Mouse (Mus musculus): ENCODE measurements around the gene Olfr411. TPM values are rescaled to one million over a fixed set of nuclear protein-coding genes. Genes with fewer than 3 reads are reported as not detected.

Olfr411 gene
- polyA plus RNA-seq (2012) = not detected in 2 replicates

GRCm38 (mm10) chr11:74352550-74352949 lies at the start of gene Olfr411:
Gene Olfr411, minus strand, starts transcription at chr11:74352650.
- no peaks in the 10 kb centered on the region for H3K27me3 ChIP-seq (ENCODE audit: control insufficient read depth)
- no peak for TF ChIP-seq TAL1 (IDR thresholded peaks at IDR 0.05; ENCODE audit: low read length)
- TF ChIP-seq GATA1 (IDR thresholded peaks at IDR 0.05; ENCODE audit: low read length) = no peak
- no peak within 1 kb of the TSS for H3K4me3 ChIP-seq (replicated peaks)
- no peaks in the 10 kb centered on the region for H3K9me3 ChIP-seq (ENCODE audit: control insufficient read depth, low read length)
- H3K4me1 ChIP-seq (ENCODE audit: control insufficient read depth) = no peaks in the 10 kb centered on the region
- no peaks in the 10 kb centered on the region for H3K36me3 ChIP-seq (ENCODE audit: control insufficient read depth)

DNA sequence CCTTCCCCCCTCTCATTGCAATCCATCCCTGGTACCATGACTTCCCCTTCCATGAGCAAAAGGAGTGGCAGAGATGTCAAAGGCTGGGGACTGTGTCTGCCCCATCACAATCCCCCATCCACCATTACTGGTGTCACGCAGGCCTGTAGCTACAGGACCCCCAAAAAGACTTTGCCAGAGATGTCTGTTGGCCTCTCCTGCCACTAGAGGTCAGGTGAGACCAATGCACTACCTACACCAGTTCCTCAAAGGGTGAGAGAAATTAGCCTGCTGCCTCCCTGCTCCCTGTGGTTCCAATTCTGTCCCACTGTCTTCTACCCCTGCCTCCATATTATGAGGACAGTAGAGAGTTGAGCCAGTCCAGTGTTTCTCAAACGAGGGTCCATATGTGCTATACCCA lies 49.7 kb upstream of the Olfr411 start:
- Histone ChIP-seq H3K27me3 (ENCODE audit: control insufficient read depth) (no peaks in the 10 kb centered on the region), H3K36me3 (ENCODE audit: control insufficient read depth) (no peaks in the 10 kb centered on the region; the same call in 1 of the 2 replicates), H3K9me3 (ENCODE audit: control insufficient read depth, low read length) (no peaks in the 10 kb centered on the region), H3K4me3 (replicated peaks) (no peak overlapping the region), H3K4me1 (ENCODE audit: control insufficient read depth) (no peaks in the 10 kb centered on the region)
- TF ChIP-seq GATA1 (IDR thresholded peaks at IDR 0.05; ENCODE audit: low read length) = no peak
- no peak for TF ChIP-seq TAL1 (IDR thresholded peaks at IDR 0.05; ENCODE audit: low read length)

GRCm38 (mm10) chr11:74395583-74395982 lies 43.1 kb upstream of the Olfr411 start:
- no peaks in the 10 kb centered on the region for H3K27me3 ChIP-seq (ENCODE audit: control insufficient read depth)
- H3K4me3 ChIP-seq (replicated peaks) = no peak overlapping the region
- H3K4me1 ChIP-seq (ENCODE audit: control insufficient read depth) = no peaks in the 10 kb centered on the region
- H3K36me3 ChIP-seq (ENCODE audit: control insufficient read depth) = no peaks in the 10 kb centered on the region; the same call in 1 of the 2 replicates
- no peak for TF ChIP-seq TAL1 (IDR thresholded peaks at IDR 0.05; ENCODE audit: low read length)
- no peak for TF ChIP-seq GATA1 (IDR thresholded peaks at IDR 0.05; ENCODE audit: low read length)
- no peaks in the 10 kb centered on the region for H3K9me3 ChIP-seq (ENCODE audit: control insufficient read depth, low read length)

- TF ChIP-seq GATA1 (IDR thresholded peaks at IDR 0.05; ENCODE audit: low read length) (no peak), TAL1 (IDR thresholded peaks at IDR 0.05; ENCODE audit: low read length) (no peak)
- no peak overlapping the region for H3K4me3 ChIP-seq (replicated peaks)
- no peaks in the 10 kb centered on the region for H3K9me3 ChIP-seq (ENCODE audit: control insufficient read depth, low read length)
- H3K36me3 ChIP-seq (ENCODE audit: control insufficient read depth) = no peaks in the 10 kb centered on the region; the same call in 1 of the 2 replicates
- H3K4me1 ChIP-seq (ENCODE audit: control insufficient read depth) = no peaks in the 10 kb centered on the region
- no peaks in the 10 kb centered on the region for H3K27me3 ChIP-seq (ENCODE audit: control insufficient read depth)
Measured at GRCm38 (mm10) chr11:74393489-74393888, 41.0 kb upstream of the Olfr411 start.

GRCm38 (mm10) chr11:74392903-74393302 lies 40.5 kb upstream of the Olfr411 start:
- Histone ChIP-seq H3K36me3 (ENCODE audit: control insufficient read depth) (no peaks in the 10 kb centered on the region; the same call in 1 of the 2 replicates), H3K27me3 (ENCODE audit: control insufficient read depth) (no peaks in the 10 kb centered on the region), H3K4me3 (replicated peaks) (no peak overlapping the region), H3K4me1 (ENCODE audit: control insufficient read depth) (no peaks in the 10 kb centered on the region), H3K9me3 (ENCODE audit: control insufficient read depth, low read length) (no peaks in the 10 kb centered on the region)
- no peak for TF ChIP-seq GATA1 (IDR thresholded peaks at IDR 0.05; ENCODE audit: low read length)
- TF ChIP-seq TAL1 (IDR thresholded peaks at IDR 0.05; ENCODE audit: low read length) = no peak

DNA sequence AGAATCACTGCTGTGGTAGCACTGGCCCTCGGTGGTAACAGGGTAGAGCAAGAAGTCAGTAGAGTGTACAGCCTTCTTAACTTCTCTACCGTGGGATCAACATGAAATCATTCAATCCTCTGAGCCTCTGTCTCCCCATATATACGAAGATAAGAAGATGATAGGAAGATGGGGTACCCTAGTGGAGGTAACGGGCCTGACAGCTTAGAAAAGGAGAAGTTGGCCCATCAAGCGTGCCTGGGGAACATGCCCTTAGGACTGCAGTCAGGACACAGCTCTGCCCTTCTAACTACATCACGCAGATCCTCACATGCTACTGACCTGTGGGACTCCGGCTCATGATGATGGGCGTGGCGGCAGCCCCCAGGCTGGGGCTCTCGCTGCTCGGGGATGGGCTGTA lies 39.4 kb upstream of the Olfr411 start:
- no peak overlapping the region for H3K4me3 ChIP-seq (replicated peaks)
- no peaks in the 10 kb centered on the region for H3K4me1 ChIP-seq (ENCODE audit: control insufficient read depth)
- TF ChIP-seq GATA1 (IDR thresholded peaks at IDR 0.05; ENCODE audit: low read length) (no peak), TAL1 (IDR thresholded peaks at IDR 0.05; ENCODE audit: low read length) (no peak)
- H3K36me3 ChIP-seq (ENCODE audit: control insufficient read depth) = no peaks in the 10 kb centered on the region
- H3K27me3 ChIP-seq (ENCODE audit: control insufficient read depth) = no peaks in the 10 kb centered on the region
- no peaks in the 10 kb centered on the region for H3K9me3 ChIP-seq (ENCODE audit: control insufficient read depth, low read length)

- Histone ChIP-seq H3K36me3 (ENCODE audit: control insufficient read depth) (no peaks in the 10 kb centered on the region), H3K4me1 (ENCODE audit: control insufficient read depth) (no peaks in the 10 kb centered on the region)
Measured at GRCm38 (mm10) chr11:74387203-74387602, 34.8 kb upstream of the Olfr411 start.

GRCm38 (mm10) chr11:74385674-74386073 lies 33.2 kb upstream of the Olfr411 start:
- no peaks in the 10 kb centered on the region for H3K36me3 ChIP-seq (ENCODE audit: control insufficient read depth)
- H3K4me3 ChIP-seq (replicated peaks) = no peak overlapping the region
- no peaks in the 10 kb centered on the region for H3K4me1 ChIP-seq (ENCODE audit: control insufficient read depth)
- H3K9me3 ChIP-seq (ENCODE audit: control insufficient read depth, low read length) = no peaks in the 10 kb centered on the region
- no peak for TF ChIP-seq GATA1 (IDR thresholded peaks at IDR 0.05; ENCODE audit: low read length)
- no peak for TF ChIP-seq TAL1 (IDR thresholded peaks at IDR 0.05; ENCODE audit: low read length)
- no peaks in the 10 kb centered on the region for H3K27me3 ChIP-seq (ENCODE audit: control insufficient read depth)

More at GRCm38 (mm10) chr11:74387203-74387602, 34.8 kb upstream of the Olfr411 start:
- Histone ChIP-seq H3K4me3 (replicated peaks) (no peak overlapping the region), H3K27me3 (ENCODE audit: control insufficient read depth) (no peaks in the 10 kb centered on the region), H3K9me3 (ENCODE audit: control insufficient read depth, low read length) (no peaks in the 10 kb centered on the region)
- TF ChIP-seq GATA1 (IDR thresholded peaks at IDR 0.05; ENCODE audit: low read length) (no peak), TAL1 (IDR thresholded peaks at IDR 0.05; ENCODE audit: low read length) (no peak)

GRCm38 (mm10) chr11:74379166-74379873 lies 26.9 kb upstream of the Olfr411 start:
- no peak overlapping the region for H3K4me3 ChIP-seq (replicated peaks)
- H3K9me3 ChIP-seq (ENCODE audit: control insufficient read depth, low read length) = no peaks in the 10 kb centered on the region
- H3K36me3 ChIP-seq (ENCODE audit: control insufficient read depth) = no peaks in the 10 kb centered on the region
- no peaks in the 10 kb centered on the region for H3K27me3 ChIP-seq (ENCODE audit: control insufficient read depth)
- H3K4me1 ChIP-seq (ENCODE audit: control insufficient read depth) = no peaks in the 10 kb centered on the region
- no peak for TF ChIP-seq TAL1 (IDR thresholded peaks at IDR 0.05; ENCODE audit: low read length)
- TF ChIP-seq GATA1 (IDR thresholded peaks at IDR 0.05; ENCODE audit: low read length) = no peak

All from erythroblast, embryonic 14.5 days (primary cell).